Mouse (Mus musculus): ENCODE measurements at regions not wholly inside any gene's neighbourhood (a gene's known extent, or its start where the extent isn't known, plus 50 kb on each side); places are given as distances from the start of the nearest gene placed in this dataset.

DNA sequence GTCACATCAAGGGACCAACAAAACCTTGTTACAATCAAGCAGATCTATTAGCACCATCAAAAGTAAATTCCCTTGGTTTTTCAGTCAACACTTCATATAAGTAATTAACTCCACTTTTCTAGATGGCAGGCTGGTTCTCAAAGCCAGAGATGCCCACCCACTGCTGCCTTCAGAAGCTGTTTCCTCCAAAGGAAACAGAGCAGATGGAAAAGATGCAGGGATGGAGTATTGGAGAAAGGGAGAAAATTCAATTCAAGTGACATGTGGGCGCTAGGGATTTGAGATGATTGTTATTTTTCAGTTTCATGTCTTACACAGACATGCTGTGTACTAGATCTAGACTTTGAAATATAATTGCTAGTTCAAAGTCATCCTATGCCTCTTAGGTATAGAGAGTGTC, 705.1 kb downstream of the Edem1 start:
- TF ChIP-seq CTCF (IDR thresholded peaks at IDR 0.05; ENCODE audit: low read depth): no peak
- Histone ChIP-seq H3K27ac (ENCODE audit: low read depth, low read length) (no peak overlapping the region), H3K27me3 (ENCODE audit: insufficient read depth, low read length) (no peaks in the 10 kb centered on the region), H3K9ac (no peak overlapping the region), H3K36me3 (ENCODE audit: insufficient read depth) (no peaks in the 10 kb centered on the region), H3K4me1 (ENCODE audit: insufficient read depth) (no peaks in the 10 kb centered on the region), H3K4me2 (ENCODE audit: low read depth) (no peak overlapping the region), H3K9me3 (ENCODE audit: low read length) (no peaks in the 10 kb centered on the region), H3K4me3 (ENCODE audit: low read depth, low read length) (no peak overlapping the region)
- 60% methylated on average over 1 of the region's 1 CpGs for WGBS
- DNase-seq (no peak), ATAC-seq (no peak)

DNA sequence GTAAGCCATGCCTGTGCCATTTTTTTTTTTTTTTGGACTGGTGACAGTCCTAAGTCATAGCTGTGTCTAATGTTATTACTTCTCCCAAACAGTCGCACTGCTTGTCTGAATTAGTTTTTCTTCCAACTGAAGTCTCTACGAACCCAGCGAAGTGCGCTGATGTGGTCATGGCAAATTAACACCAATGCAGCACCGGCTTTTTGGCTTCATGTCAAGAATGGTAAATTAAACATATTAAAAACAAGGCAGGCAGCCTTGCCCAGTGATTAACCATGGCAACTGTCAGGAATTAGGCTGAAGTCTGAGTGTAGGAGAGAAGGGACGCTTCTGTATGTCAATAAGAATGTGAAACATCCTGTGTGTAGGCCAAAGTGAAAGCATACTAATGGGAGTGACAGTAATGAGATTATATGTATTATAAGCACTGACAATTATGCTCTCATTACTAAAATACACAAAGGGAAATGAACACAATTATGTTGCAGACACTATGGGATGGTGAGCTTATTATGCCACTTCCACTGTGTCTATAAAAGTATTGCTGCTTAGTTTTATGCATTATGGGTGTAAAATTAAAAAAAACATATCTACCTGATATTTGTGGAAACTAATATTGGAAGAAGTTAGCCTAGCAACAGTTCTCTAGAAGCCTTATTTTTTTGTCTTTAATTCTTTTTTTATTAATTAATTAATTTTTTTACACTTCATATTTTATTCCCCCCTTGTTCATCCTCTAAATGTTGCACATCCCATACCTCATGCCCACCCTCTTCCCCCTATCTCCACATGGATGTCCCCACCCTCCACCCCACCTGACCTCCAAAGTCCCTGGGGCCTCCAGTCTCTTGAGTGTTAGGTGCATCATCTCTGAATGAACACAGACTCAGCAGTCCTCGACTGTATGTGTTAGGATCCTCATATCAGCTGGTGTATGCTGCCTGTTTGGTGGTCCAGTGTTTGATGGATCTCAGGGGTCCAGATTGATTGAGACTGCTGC, 714.8 kb downstream of the Edem1 start:
- Histone ChIP-seq H3K4me2 (ENCODE audit: low read depth) (no peak overlapping the region), H3K27me3 (ENCODE audit: insufficient read depth, low read length) (no peaks in the 10 kb centered on the region), H3K9me3 (ENCODE audit: low read length) (no peaks in the 10 kb centered on the region), H3K9ac (no peak overlapping the region), H3K36me3 (ENCODE audit: insufficient read depth) (no peaks in the 10 kb centered on the region), H3K4me1 (ENCODE audit: insufficient read depth) (no peaks in the 10 kb centered on the region), H3K27ac (ENCODE audit: low read depth, low read length) (no peak overlapping the region), H3K4me3 (ENCODE audit: low read depth, low read length) (no peak overlapping the region)
- DNase-seq (peak; percentile 10), ATAC-seq (peak; percentile 32; the same call in 1 of the 2 replicates)
- no peak for TF ChIP-seq CTCF (IDR thresholded peaks at IDR 0.05; ENCODE audit: low read depth)
- WGBS: 29% methylated on average over 7 of the region's 7 CpGs

DNA sequence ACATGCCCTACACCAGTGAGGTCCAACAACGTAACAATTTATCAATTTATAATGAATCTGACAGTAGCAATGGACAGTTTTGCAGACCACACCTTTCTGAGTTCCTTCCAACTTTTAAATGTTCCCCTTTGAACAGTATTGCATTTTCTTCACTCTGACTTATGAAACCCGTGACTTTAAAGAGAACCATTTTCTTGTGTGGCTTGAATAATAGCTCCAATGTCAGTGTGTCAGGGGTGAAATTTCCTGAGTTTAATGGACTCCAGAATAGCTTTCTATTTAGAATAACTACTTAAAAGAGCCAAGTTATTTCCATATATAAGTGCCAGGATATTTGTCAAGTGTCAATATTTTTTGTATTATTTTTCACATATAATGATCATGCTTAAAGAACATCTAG, 723.9 kb downstream of the Edem1 start:
- WGBS: 86% methylated on average over 2 of the region's 2 CpGs

More for the DNA sequence above, 723.9 kb downstream of the Edem1 start:
- no peaks in the 10 kb centered on the region for H3K36me3 ChIP-seq (ENCODE audit: insufficient read depth)
- no peaks in the 10 kb centered on the region for H3K4me1 ChIP-seq (ENCODE audit: insufficient read depth)
- no peak overlapping the region for H3K4me3 ChIP-seq (ENCODE audit: low read depth, low read length)
- H3K27ac ChIP-seq (ENCODE audit: low read depth, low read length): no peak overlapping the region
- H3K4me2 ChIP-seq (ENCODE audit: low read depth): no peak overlapping the region
- TF ChIP-seq CTCF (IDR thresholded peaks at IDR 0.05; ENCODE audit: low read depth): no peak
- DNase-seq (no peak), ATAC-seq (no peak)
- H3K27me3 ChIP-seq (ENCODE audit: insufficient read depth, low read length): no peaks in the 10 kb centered on the region
- no peak overlapping the region for H3K9ac ChIP-seq
- no peaks in the 10 kb centered on the region for H3K9me3 ChIP-seq (ENCODE audit: low read length)
